Comparison of ENCODE assay signal across 8 mouse cellular contexts in genomic region chr16:31429471-31430155, GRCm38 (mm10). TPM values are rescaled to one million over a fixed set of nuclear protein-coding genes. Genes with fewer than 3 reads are reported as not detected.
DNase-seq lines count a peak whose midpoint lies in the region; ATAC-seq and TF ChIP-seq lines count a peak whose summit lies in the region.

No protein-coding gene starts in this region.

- H3K9ac ChIP-seq in lung, embryonic 15.5 days = peak overlapping the region; percentile 25; the same call in 1 of the 2 replicates

- peak overlapping the region; percentile 95 for H3K4me2 ChIP-seq in lung, embryonic 15.5 days

- no peaks in the 10 kb centered on the region for H3K9me3 ChIP-seq in hindbrain, embryonic 10.5 days
- H3K9me3 ChIP-seq in lung, embryonic 15.5 days = no peaks in the 10 kb centered on the region

- H3K27ac ChIP-seq in hindbrain, embryonic 10.5 days = peak overlapping the region; percentile 91
- H3K27ac ChIP-seq in lung, embryonic 15.5 days = no peak overlapping the region
- peak overlapping the region; percentile 75; the same call in 1 of the 2 replicates for H3K27ac ChIP-seq in thymus, adult 2 months (ENCODE audit: control insufficient read depth, insufficient read depth, low read length)

- peaks cover 44% of the 10 kb centered on the region for H3K27me3 ChIP-seq in hindbrain, embryonic 10.5 days (ENCODE audit: insufficient read depth, poor library complexity, severe bottlenecking)
- H3K27me3 ChIP-seq in lung, embryonic 15.5 days = peaks cover 36% of the 10 kb centered on the region
- no peaks in the 10 kb centered on the region for H3K27me3 ChIP-seq in thymus, adult 2 months (ENCODE audit: control insufficient read depth, insufficient read depth, low read length)

- TF ChIP-seq POLR2A in thymus, adult 2 months (IDR thresholded peaks at IDR 0.05; ENCODE audit: control insufficient read depth, extremely low read depth, insufficient read depth, low read length, poor library complexity) = peak; percentile 80

- TF ChIP-seq CTCF in thymus, adult 2 months (IDR thresholded peaks at IDR 0.05; ENCODE audit: borderline replicate concordance, control insufficient read depth, extremely low read depth, insufficient read depth, low read length, poor library complexity) = 0 out of 2 replicates have a peak, but pooled peaks have one; percentile 10

- H3K36me3 ChIP-seq in hindbrain, embryonic 10.5 days = no peaks in the 10 kb centered on the region
- H3K36me3 ChIP-seq in lung, embryonic 15.5 days = no peaks in the 10 kb centered on the region
- no peaks in the 10 kb centered on the region for H3K36me3 ChIP-seq in thymus, adult 2 months (ENCODE audit: control insufficient read depth, insufficient read depth, low read length)

- peak overlapping the region; percentile 73 for H3K4me3 ChIP-seq in hindbrain, embryonic 10.5 days
- H3K4me3 ChIP-seq in lung, embryonic 15.5 days = peak overlapping the region; percentile 54
- peak overlapping the region; percentile 67 for H3K4me3 ChIP-seq in thymus, adult 2 months (ENCODE audit: control insufficient read depth, insufficient read depth, low read length)

- WGBS in hindbrain, embryonic 10.5 days = under 1% methylated on average over 49 of the region's 49 CpGs
- 0% methylated on average over 48 of the region's 49 CpGs for WGBS in lung, embryonic 15.5 days
- under 1% methylated on average over 49 of the region's 49 CpGs for WGBS in thymus, adult 2 months

- ATAC-seq in lung, embryonic 15.5 days (ENCODE audit: borderline replicate concordance, extremely low read depth, low FRiP score, low TSS enrichment) = peak; percentile 96

- peak; percentile 97 for DNase-seq in Muller cell, postnatal 12 days (ENCODE audit: inconsistent ontology term)
- peak; percentile 96 to 98 for DNase-seq in cerebellum, postnatal 10 days
- DNase-seq in frontal cortex, adult 2 months (ENCODE audit: extremely low spot score in 1 of 2, low spot score in 1 of 2) = peak; percentile 96 to 97
- DNase-seq in hindbrain, embryonic 10.5 days (ENCODE audit: low spot score) = peak; percentile 94
- DNase-seq in layer of hippocampus, adult 9-10 months (ENCODE audit: low spot score) = peak; percentile 82
- DNase-seq in ovary, adult 18-20 months (ENCODE audit: low spot score) = peak; percentile 85
- peak; percentile 90 for DNase-seq in thymus, adult 2 months

- peaks cover 35% of the 10 kb centered on the region for H3K4me1 ChIP-seq in hindbrain, embryonic 10.5 days (replicated peaks)
- peaks cover 26% of the 10 kb centered on the region for H3K4me1 ChIP-seq in lung, embryonic 15.5 days
- H3K4me1 ChIP-seq in thymus, adult 2 months (replicated peaks; ENCODE audit: control insufficient read depth, insufficient read depth, low read length) = peaks cover 15% of the 10 kb centered on the region

RNA-seq across cellular contexts. Expression of gene Bdh1, which starts 7.5 kb away (rescaled TPM):
- 139 and 148 TPM in 2 replicates for polyA plus RNA-seq in frontal cortex, adult 2 months (2012; rRNA removed)
- polyA plus RNA-seq in hindbrain, embryonic 10.5 days (2016; fragmentation: Nextera tagmentation; extraction: Ambion mirVana) = 14.0 and 28.8 TPM in 2 replicates
- 6.2 and 7.3 TPM in 2 replicates for polyA plus RNA-seq in lung, embryonic 15.5 days (2015; fragmentation: Nextera tagmentation; extraction: Ambion mirVana)
- polyA plus RNA-seq in thymus, adult 2 months (2012; rRNA removed) = 59.4 and 78.8 TPM in 2 replicates
